Mouse (Mus musculus): ENCODE measurements around the gene Aldh3b3. TPM values are rescaled to one million over a fixed set of nuclear protein-coding genes. Genes with fewer than 3 reads are reported as not detected.

Gene Aldh3b3
- polyA plus RNA-seq, 1 experiment, result 1.2 TPM

DNA sequence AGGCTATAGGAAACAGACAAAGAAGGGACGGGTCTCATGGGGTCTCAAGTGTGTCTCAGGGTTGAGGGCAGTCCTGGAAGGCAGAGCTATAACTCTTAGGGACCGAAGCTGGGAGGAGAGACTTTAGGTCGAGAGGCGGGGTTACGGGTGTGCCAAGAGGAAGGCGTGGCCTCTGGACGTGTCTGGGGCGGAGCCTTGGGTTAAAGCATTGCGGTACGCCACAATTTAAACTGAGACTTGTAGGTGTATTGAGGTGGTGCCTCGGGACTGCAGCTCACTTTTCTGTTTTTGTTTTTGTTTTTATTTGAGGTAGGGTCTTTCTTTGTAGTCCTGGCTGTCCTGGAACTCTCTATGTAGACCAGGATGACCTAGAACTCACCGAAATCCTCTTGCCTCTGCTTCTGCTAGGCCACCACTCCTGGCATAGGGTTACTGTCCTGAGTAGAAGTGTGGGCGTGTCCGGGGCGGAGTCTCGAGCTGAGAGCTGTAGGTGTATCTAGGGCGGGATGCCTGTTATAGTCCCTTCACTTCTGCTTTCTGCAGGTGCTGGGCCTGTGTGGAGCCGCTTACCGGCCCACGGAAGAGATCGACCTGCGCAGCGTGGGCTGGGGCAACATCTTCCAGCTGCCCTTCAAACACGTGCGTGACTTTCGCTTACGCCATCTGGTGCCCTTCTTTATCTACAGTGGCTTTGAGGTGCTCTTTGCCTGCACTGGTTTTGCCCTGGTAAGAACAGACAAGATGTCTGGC is 15.3 kb upstream of the Aldh3b3 start:
- TF ChIP-seq POLR2A (IDR thresholded peaks at IDR 0.05; ENCODE audit: insufficient read length, low read depth), result no peak
- TF ChIP-seq TCF3 (IDR thresholded peaks at IDR 0.05; ENCODE audit: insufficient read length, low read depth), result no peak
- TF ChIP-seq USF1 (IDR thresholded peaks at IDR 0.05; ENCODE audit: low read depth), result no peak
- no peak for TF ChIP-seq POLR2AphosphoS2 (IDR thresholded peaks at IDR 0.05; ENCODE audit: insufficient read length, low read depth)
- no peak for TF ChIP-seq TCF12 (IDR thresholded peaks at IDR 0.05; ENCODE audit: insufficient read depth, poor library complexity, severe bottlenecking)
- no peak for TF ChIP-seq REST (IDR thresholded peaks at IDR 0.05; ENCODE audit: insufficient read depth, insufficient read length)
- no peaks in the 10 kb centered on the region for H3K79me2 ChIP-seq (ENCODE audit: control insufficient read depth, insufficient read depth)

DNA sequence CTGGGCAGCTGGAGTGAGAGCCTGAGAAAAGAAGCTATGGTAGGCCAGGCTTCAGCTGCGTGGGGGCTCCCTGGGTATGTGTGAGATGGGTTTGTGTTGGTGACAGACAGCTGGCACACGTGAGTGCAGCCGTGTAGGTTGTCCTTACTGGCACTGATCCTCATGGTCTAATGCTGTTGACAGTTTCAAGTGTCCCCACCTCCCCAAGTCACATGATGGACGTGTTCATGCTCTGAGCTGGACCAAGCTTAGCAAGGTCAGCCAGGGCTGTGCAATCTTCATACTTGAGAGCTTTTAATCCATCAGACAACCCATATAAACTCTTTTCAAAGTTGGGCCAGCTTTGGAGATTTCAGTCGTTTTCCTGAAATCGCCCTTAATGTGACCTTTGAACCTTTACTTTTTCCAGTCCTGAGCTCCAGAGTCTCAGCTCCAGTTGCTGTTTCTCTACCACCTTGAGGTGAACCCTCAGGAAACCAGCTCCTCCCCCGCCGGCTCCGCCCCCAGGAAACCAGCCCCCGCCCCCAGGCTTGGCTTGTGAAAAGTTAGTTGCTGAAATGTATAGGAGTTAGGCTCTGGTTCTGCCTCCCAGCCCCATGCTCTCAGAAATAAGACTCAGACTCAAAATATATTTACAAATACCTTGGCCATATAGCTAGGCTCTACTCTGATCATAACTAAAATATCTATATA is 12.4 kb upstream of the Aldh3b3 start:
- Histone ChIP-seq H3K4me2 (ENCODE audit: low read depth) (no peak overlapping the region), H3K4me3 (no peak overlapping the region), H3K27me3 (ENCODE audit: control insufficient read depth, insufficient read depth, insufficient read length) (no peaks in the 10 kb centered on the region), H3ac (ENCODE audit: control insufficient read depth, insufficient read length) (no peak overlapping the region), H3K36me3 (ENCODE audit: control insufficient read depth, insufficient read depth) (no peaks in the 10 kb centered on the region), H3K79me2 (ENCODE audit: control insufficient read depth, insufficient read depth) (no peaks in the 10 kb centered on the region)
- TF ChIP-seq SRF (IDR thresholded peaks at IDR 0.05; ENCODE audit: control insufficient read depth, insufficient read length, low read depth) (no peak), USF1 (IDR thresholded peaks at IDR 0.05; ENCODE audit: low read depth) (no peak), E2F4 (IDR thresholded peaks at IDR 0.05; ENCODE audit: insufficient read depth) (no peak), TCF12 (IDR thresholded peaks at IDR 0.05; ENCODE audit: insufficient read depth, poor library complexity, severe bottlenecking) (no peak), REST (IDR thresholded peaks at IDR 0.05; ENCODE audit: insufficient read depth, insufficient read length) (no peak), POLR2AphosphoS2 (IDR thresholded peaks at IDR 0.05; ENCODE audit: insufficient read length, low read depth) (no peak), MAX (IDR thresholded peaks at IDR 0.05; ENCODE audit: low read depth) (no peak), CEBPB (IDR thresholded peaks at IDR 0.05; ENCODE audit: insufficient read depth, poor library complexity, severe bottlenecking) (no peak), MYOG (IDR thresholded peaks at IDR 0.05; ENCODE audit: control insufficient read depth in 1 of 3, insufficient read depth in 1 of 3, insufficient read length in 2 of 3, low read depth in 2 of 3) (no peak), TCF3 (IDR thresholded peaks at IDR 0.05; ENCODE audit: insufficient read length, low read depth) (no peak), POLR2A (IDR thresholded peaks at IDR 0.05; ENCODE audit: insufficient read length, low read depth) (no peak), MYOD1 (IDR thresholded peaks at IDR 0.05; ENCODE audit: control insufficient read depth in 1 of 3, insufficient read length in 2 of 3, low read depth in 2 of 3) (no peak)

More for the DNA sequence above, 15.3 kb upstream of the Aldh3b3 start:
- H3K27me3 ChIP-seq (ENCODE audit: control insufficient read depth, insufficient read depth, insufficient read length), result no peaks in the 10 kb centered on the region
- H3K36me3 ChIP-seq (ENCODE audit: control insufficient read depth, insufficient read depth), result no peaks in the 10 kb centered on the region
- H3K4me3 ChIP-seq, result no peak overlapping the region
- H3K4me2 ChIP-seq (ENCODE audit: low read depth), result no peak overlapping the region
- H3ac ChIP-seq (ENCODE audit: control insufficient read depth, insufficient read length), result no peak overlapping the region

DNA sequence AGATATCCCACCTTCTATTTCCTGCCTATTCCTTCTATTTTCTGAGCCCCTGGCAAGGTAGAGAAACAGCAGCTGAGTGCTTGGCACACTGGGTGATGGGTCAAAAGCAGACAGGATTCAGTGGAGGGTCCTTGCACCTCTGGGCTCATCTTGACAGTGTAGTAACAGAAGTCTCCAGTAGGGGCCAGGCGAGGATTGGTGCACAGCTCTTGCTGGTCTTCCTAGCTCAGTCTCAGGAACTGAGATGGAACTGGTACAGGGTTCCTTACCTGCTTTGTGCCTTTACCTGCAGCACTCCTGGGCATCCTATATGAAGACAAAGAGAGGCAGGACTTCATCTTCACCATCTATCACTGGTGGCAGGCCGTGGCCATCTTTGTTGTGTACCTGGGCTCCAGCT is 11.7 kb upstream of the Aldh3b3 start:
- no peak overlapping the region for H3K4me2 ChIP-seq (ENCODE audit: low read depth)
- H3K27me3 ChIP-seq (ENCODE audit: control insufficient read depth, insufficient read depth, insufficient read length), result no peaks in the 10 kb centered on the region
- no peaks in the 10 kb centered on the region for H3K36me3 ChIP-seq (ENCODE audit: control insufficient read depth, insufficient read depth)
- H3K79me2 ChIP-seq (ENCODE audit: control insufficient read depth, insufficient read depth), result no peaks in the 10 kb centered on the region
- no peak overlapping the region for H3ac ChIP-seq (ENCODE audit: control insufficient read depth, insufficient read length)
- H3K4me3 ChIP-seq, result no peak overlapping the region
- no peak for TF ChIP-seq CEBPB (IDR thresholded peaks at IDR 0.05; ENCODE audit: insufficient read depth, poor library complexity, severe bottlenecking)
- no peak for TF ChIP-seq MYOG (IDR thresholded peaks at IDR 0.05; ENCODE audit: control insufficient read depth in 1 of 3, insufficient read depth in 1 of 3, insufficient read length in 2 of 3, low read depth in 2 of 3)
- no peak for TF ChIP-seq POLR2A (IDR thresholded peaks at IDR 0.05; ENCODE audit: insufficient read length, low read depth)
- TF ChIP-seq TCF12 (IDR thresholded peaks at IDR 0.05; ENCODE audit: insufficient read depth, poor library complexity, severe bottlenecking), result no peak

- Histone ChIP-seq H3K27me3 (ENCODE audit: control insufficient read depth, insufficient read depth, insufficient read length) (no peaks in the 10 kb centered on the region), H3ac (ENCODE audit: control insufficient read depth, insufficient read length) (no peak overlapping the region)
Observed at GRCm38 (mm10) chr19:3947813-3948212, 10.6 kb upstream of the Aldh3b3 start.

GRCm38 (mm10) chr19:3948546-3948945 is 9.9 kb upstream of the Aldh3b3 start:
- TF ChIP-seq MYOG (IDR thresholded peaks at IDR 0.05; ENCODE audit: control insufficient read depth in 1 of 3, insufficient read depth in 1 of 3, insufficient read length in 2 of 3, low read depth in 2 of 3) (no peak), E2F4 (IDR thresholded peaks at IDR 0.05; ENCODE audit: insufficient read depth) (no peak), POLR2A (IDR thresholded peaks at IDR 0.05; ENCODE audit: insufficient read length, low read depth) (no peak), MYOD1 (IDR thresholded peaks at IDR 0.05; ENCODE audit: control insufficient read depth in 1 of 3, insufficient read length in 2 of 3, low read depth in 2 of 3) (no peak), REST (IDR thresholded peaks at IDR 0.05; ENCODE audit: insufficient read depth, insufficient read length) (no peak), MAX (IDR thresholded peaks at IDR 0.05; ENCODE audit: low read depth) (no peak), POLR2AphosphoS2 (IDR thresholded peaks at IDR 0.05; ENCODE audit: insufficient read length, low read depth) (no peak), SRF (IDR thresholded peaks at IDR 0.05; ENCODE audit: control insufficient read depth, insufficient read length, low read depth) (no peak)
- no peaks in the 10 kb centered on the region for H3K79me2 ChIP-seq (ENCODE audit: control insufficient read depth, insufficient read depth)
- H3K4me2 ChIP-seq (ENCODE audit: low read depth), result no peak overlapping the region
- no peaks in the 10 kb centered on the region for H3K36me3 ChIP-seq (ENCODE audit: control insufficient read depth, insufficient read depth)
- H3K4me3 ChIP-seq, result no peak overlapping the region
- no peaks in the 10 kb centered on the region for H3K27me3 ChIP-seq (ENCODE audit: control insufficient read depth, insufficient read depth, insufficient read length)
- H3ac ChIP-seq (ENCODE audit: control insufficient read depth, insufficient read length), result no peak overlapping the region

More at GRCm38 (mm10) chr19:3947813-3948212, 10.6 kb upstream of the Aldh3b3 start:
- TF ChIP-seq SRF (IDR thresholded peaks at IDR 0.05; ENCODE audit: control insufficient read depth, insufficient read length, low read depth) (no peak), MYOG (IDR thresholded peaks at IDR 0.05; ENCODE audit: control insufficient read depth in 1 of 3, insufficient read depth in 1 of 3, insufficient read length in 2 of 3, low read depth in 2 of 3) (no peak), TCF12 (IDR thresholded peaks at IDR 0.05; ENCODE audit: insufficient read depth, poor library complexity, severe bottlenecking) (no peak), CEBPB (IDR thresholded peaks at IDR 0.05; ENCODE audit: insufficient read depth, poor library complexity, severe bottlenecking) (no peak), REST (IDR thresholded peaks at IDR 0.05; ENCODE audit: insufficient read depth, insufficient read length) (no peak), E2F4 (IDR thresholded peaks at IDR 0.05; ENCODE audit: insufficient read depth) (no peak), MAX (IDR thresholded peaks at IDR 0.05; ENCODE audit: low read depth) (no peak)
- Histone ChIP-seq H3K4me3 (no peak overlapping the region), H3K79me2 (ENCODE audit: control insufficient read depth, insufficient read depth) (no peaks in the 10 kb centered on the region), H3K36me3 (ENCODE audit: control insufficient read depth, insufficient read depth) (no peaks in the 10 kb centered on the region), H3K4me2 (ENCODE audit: low read depth) (no peak overlapping the region)

Data from myocyte (in vitro differentiated cells).